In the genomic region with DNA sequence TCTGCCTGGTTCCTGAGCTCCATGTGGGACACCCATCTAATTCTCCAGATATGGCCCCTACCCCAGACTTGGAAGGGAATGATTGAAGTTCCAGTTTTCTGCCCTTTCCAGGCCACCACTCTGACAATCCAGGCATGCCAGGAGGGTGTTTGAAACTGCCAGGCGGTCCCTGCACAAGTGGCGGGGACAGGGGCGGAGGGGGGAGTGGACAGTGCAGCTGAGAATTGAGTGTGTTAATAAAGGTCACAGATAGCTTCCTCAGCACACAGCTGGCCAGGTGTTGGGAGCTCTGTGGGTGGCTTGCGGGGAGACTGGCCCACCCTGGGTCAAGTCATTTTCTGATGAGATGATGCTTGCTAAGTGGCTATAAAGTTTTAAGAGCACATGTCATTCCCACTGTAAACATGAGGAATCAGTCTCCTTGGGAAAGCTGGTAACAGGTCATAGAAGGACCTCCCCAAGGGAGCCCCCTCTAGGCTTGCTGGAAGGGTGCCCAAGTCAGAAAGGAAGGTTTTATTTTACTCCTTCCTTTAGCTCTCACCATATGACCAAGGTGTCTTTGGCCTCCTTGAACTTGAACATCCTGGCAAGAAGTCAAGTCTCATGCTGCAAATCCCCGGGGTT, we compare ENCODE assay signal across 27 mouse cellular contexts. TPM values are rescaled to one million over a fixed set of nuclear protein-coding genes. Genes with fewer than 3 reads are reported as not detected.
DNase-seq lines count a peak whose midpoint lies in the region; ATAC-seq and TF ChIP-seq lines count a peak whose summit lies in the region.
"Had no signal": no experiment of that assay in that cellular context is flagged by ENCODE, and none has a peak within 500 bp of the region (broad histone marks: within the 10 kb centered on the region; RNA-seq: fewer than 3 reads in every experiment).

No protein-coding gene starts in this region.

- WGBS in kidney, postnatal 0 days: 35% methylated on average over 5 of the region's 5 CpGs
- 55% methylated on average over 5 of the region's 5 CpGs for WGBS in lung, embryonic 16.5 days
- WGBS in limb, embryonic 14.5 days: 64% methylated on average over 5 of the region's 5 CpGs

- no peaks in the 10 kb centered on the region for H3K9me3 ChIP-seq in kidney, postnatal 0 days (replicated peaks; ENCODE audit: low read length)
- H3K9me3 ChIP-seq in lung, embryonic 16.5 days (ENCODE audit: control insufficient read depth, low read length): no peaks in the 10 kb centered on the region
- no peaks in the 10 kb centered on the region for H3K9me3 ChIP-seq in limb, embryonic 14.5 days (ENCODE audit: control insufficient read depth, low read length)
- H3K9me3 ChIP-seq: embryonic facial prominence, embryonic 10.5 days; embryonic facial prominence, embryonic 15.5 days; forebrain, embryonic 12.5 days; heart, embryonic 13.5 days; midbrain, embryonic 15.5 days; neural tube, embryonic 15.5 days; stomach, embryonic 15.5 days had no signal

- no peak overlapping the region for H3K4me2 ChIP-seq in kidney, postnatal 0 days (ENCODE audit: low read length)
- H3K4me2 ChIP-seq in lung, embryonic 16.5 days (ENCODE audit: low read depth, low read length): no peak overlapping the region
- no peak overlapping the region for H3K4me2 ChIP-seq in limb, embryonic 14.5 days (replicated peaks; ENCODE audit: low read depth, low read length, severe bottlenecking)
- H3K4me2 ChIP-seq: embryonic facial prominence, embryonic 15.5 days; forebrain, embryonic 12.5 days; heart, embryonic 13.5 days; hindbrain, embryonic 14.5 days; liver, embryonic 11.5 days; midbrain, embryonic 15.5 days; neural tube, embryonic 15.5 days; stomach, embryonic 15.5 days had no signal

- intact Hi-C loops in heart, postnatal 14 days (cut with DNase I): no loop called here

- 0 out of 2 replicates have a peak, but pooled peaks have one; percentile 18 for ATAC-seq in kidney, postnatal 0 days (replicated peaks; ENCODE audit: low FRiP score, low read depth)
- 0 out of 2 replicates have a peak, but pooled peaks have one; percentile 10 for ATAC-seq in lung, embryonic 16.5 days (ENCODE audit: low read depth)
- ATAC-seq in limb, embryonic 14.5 days (ENCODE audit: low FRiP score, low read depth): peak; percentile 37; the same call in 1 of the 2 replicates
- ATAC-seq: forebrain, postnatal 0 days; midbrain, embryonic 15.5 days had no signal

- TF ChIP-seq POLR2A in limb, embryonic 14.5 days (IDR thresholded peaks at IDR 0.05; ENCODE audit: borderline replicate concordance, extremely low read depth, insufficient read depth, insufficient read length): no peak

- no peaks in the 10 kb centered on the region for H3K36me3 ChIP-seq in kidney, postnatal 0 days (ENCODE audit: insufficient read depth, low read length)
- H3K36me3 ChIP-seq in lung, embryonic 16.5 days (ENCODE audit: control insufficient read depth, insufficient read depth, low read length): no peaks in the 10 kb centered on the region
- no peaks in the 10 kb centered on the region for H3K36me3 ChIP-seq in limb, embryonic 14.5 days (ENCODE audit: control insufficient read depth, insufficient read depth, low read length)
- H3K36me3 ChIP-seq: embryonic facial prominence, embryonic 10.5 days; embryonic facial prominence, embryonic 15.5 days; forebrain, embryonic 12.5 days; heart, embryonic 13.5 days; midbrain, embryonic 15.5 days; neural tube, embryonic 15.5 days; stomach, embryonic 15.5 days had no signal

- H3K4me1 ChIP-seq in kidney, postnatal 0 days (replicated peaks; ENCODE audit: insufficient read depth, low read length): peaks cover 5% of the 10 kb centered on the region
- H3K4me1 ChIP-seq in lung, embryonic 16.5 days (replicated peaks; ENCODE audit: control insufficient read depth, insufficient read depth, low read length): peaks cover 8% of the 10 kb centered on the region
- H3K4me1 ChIP-seq in limb, embryonic 14.5 days (ENCODE audit: control insufficient read depth, insufficient read depth, low read length): peaks cover 19% of the 10 kb centered on the region
- H3K4me1 ChIP-seq: embryonic facial prominence, embryonic 10.5 days; forebrain, embryonic 12.5 days; midbrain, embryonic 15.5 days; neural tube, embryonic 15.5 days had no signal

- peak overlapping the region; percentile 3; the same call in 1 of the 2 replicates for H3K27ac ChIP-seq in kidney, postnatal 0 days
- H3K27ac ChIP-seq in lung, embryonic 16.5 days (ENCODE audit: low read length): peak overlapping the region; percentile 27; the same call in 1 of the 2 replicates
- no peak overlapping the region for H3K27ac ChIP-seq in limb, embryonic 14.5 days (replicated peaks; ENCODE audit: low read depth, low read length)
- H3K27ac ChIP-seq: embryonic facial prominence, embryonic 10.5 days; embryonic facial prominence, embryonic 15.5 days; forebrain, embryonic 12.5 days; hindbrain, embryonic 14.5 days; midbrain, embryonic 15.5 days; neural tube, embryonic 15.5 days; stomach, embryonic 15.5 days had no signal

- H3K27me3 ChIP-seq in kidney, postnatal 0 days (ENCODE audit: insufficient read depth, low read length): no peaks in the 10 kb centered on the region
- no peaks in the 10 kb centered on the region for H3K27me3 ChIP-seq in lung, embryonic 16.5 days (ENCODE audit: control insufficient read depth, insufficient read depth, low read depth, low read length)
- H3K27me3 ChIP-seq in limb, embryonic 14.5 days (ENCODE audit: control insufficient read depth, insufficient read depth, low read length): no peaks in the 10 kb centered on the region
- H3K27me3 ChIP-seq: CH12.LX; embryonic facial prominence, embryonic 15.5 days; forebrain, embryonic 12.5 days; heart, embryonic 13.5 days; midbrain, embryonic 15.5 days; neural tube, embryonic 15.5 days; stomach, embryonic 15.5 days had no signal

- no peak overlapping the region for H3K4me3 ChIP-seq in kidney, postnatal 0 days (replicated peaks; ENCODE audit: low read depth, low read length)
- H3K4me3 ChIP-seq in lung, embryonic 16.5 days (ENCODE audit: low read length): no peak overlapping the region
- H3K4me3 ChIP-seq in limb, embryonic 14.5 days (replicated peaks; ENCODE audit: low read length): no peak overlapping the region
- H3K4me3 ChIP-seq: embryonic facial prominence, embryonic 10.5 days; embryonic facial prominence, embryonic 15.5 days; forebrain, embryonic 12.5 days; heart, embryonic 13.5 days; midbrain, embryonic 15.5 days; neural tube, embryonic 15.5 days; stomach, embryonic 15.5 days had no signal

- H3K9ac ChIP-seq in kidney, postnatal 0 days (ENCODE audit: low read depth, low read length): no peak overlapping the region
- H3K9ac ChIP-seq in lung, embryonic 16.5 days (ENCODE audit: low read length): no peak overlapping the region
- no peak overlapping the region for H3K9ac ChIP-seq in limb, embryonic 14.5 days (ENCODE audit: low read depth, low read length, severe bottlenecking)
- H3K9ac ChIP-seq: embryonic facial prominence, embryonic 15.5 days; forebrain, embryonic 12.5 days; forebrain, postnatal 0 days; heart, embryonic 13.5 days; hindbrain, embryonic 14.5 days; midbrain, embryonic 15.5 days; neural tube, embryonic 15.5 days; stomach, embryonic 15.5 days had no signal

- DNase-seq in heart, postnatal 4 days: peak; percentile 15
- no peak for DNase-seq in heart, postnatal 14 days
- peak; percentile 71 for DNase-seq in kidney, postnatal 0 days (ENCODE audit: low spot score)
- DNase-seq in kidney, adult 11 months: no peak
- DNase-seq in lung, postnatal 25 days (ENCODE audit: low spot score): no peak
- peak; percentile 13 for DNase-seq in limb, embryonic 14.5 days (ENCODE audit: low spot score)
- no peak for DNase-seq in testis, postnatal 10 days (ENCODE audit: low spot score)
- DNase-seq: adrenal gland, postnatal 10 days; cerebellum, adult 8-10 months; cerebellum, postnatal 25 days; forebrain, postnatal 0 days; gastrocnemius, postnatal 10 days; layer of hippocampus, adult 9-11 months; lung, postnatal 10 days; right cerebral cortex, postnatal 25 days; thymus, postnatal 14 days had no signal

- TF ChIP-seq CTCF in kidney, postnatal 0 days (IDR thresholded peaks at IDR 0.05; ENCODE audit: low read depth): no peak; the same call in 1 of the 2 replicates

RNA-seq across cellular contexts. Expression of a gene that starts 41.7 kb away (rescaled TPM):
- 10 to 100 TPM; 46.5 to 49.4 TPM for total RNA-seq in heart, postnatal 4 days (2021)
- 10 to 100 TPM; 36.5 to 36.6 TPM for total RNA-seq in heart, postnatal 14 days (2021)
- 16.8 and 17.1 TPM in 2 replicates for polyA plus RNA-seq in kidney, postnatal 0 days (2015; fragmentation: Nextera tagmentation; extraction: Ambion mirVana)
- polyA plus RNA-seq in lung, embryonic 16.5 days (2015; fragmentation: Nextera tagmentation; extraction: Ambion mirVana): 11.1 and 13.3 TPM in 2 replicates
- 70.1 and 94.1 TPM in 2 replicates for polyA plus RNA-seq in limb, embryonic 14.5 days (2012; rRNA removed)
- polyA plus RNA-seq in limb, embryonic 14.5 days (2014; fragmentation: Nextera tagmentation; extraction: Ambion mirVana): 17.6 and 23.1 TPM in 2 replicates

Comparison
In these comparisons a context has a peak if more than half of its experiments do, and no peak if none do; other contexts are left out.
1. DNase-seq: peak in heart, postnatal 4 days (single experiment), kidney, postnatal 0 days (single experiment) and limb, embryonic 14.5 days (single experiment); none in heart, postnatal 14 days (0 of 2), kidney, adult 11 months (single experiment), lung, postnatal 25 days (single experiment) and testis, postnatal 10 days (single experiment).
2. Peak in every context shown above with its lines, with median percentiles within 50 percentile points of each other: ATAC-seq.